Mouse (Mus musculus) hindbrain, embryonic 14.5 days (tissue): ENCODE data around the gene Rbfox2. TPM values are rescaled to one million over a fixed set of nuclear protein-coding genes. Genes with fewer than 3 reads are reported as not detected.

Experiments used
- ATAC-seq: fragments of 200-750 bp; cut with Nextera tagmentation; 2 replicates; pipeline ENCODE4 v1.8.0; 2017; ENCODE audit warnings: moderate number of reproducible peaks, mild to moderate bottlenecking, moderate TSS enrichment, moderate library complexity; ENCODE audit not compliant: low FRiP score
- DNase-seq: peaks from one replicate; pipeline ENCODE4 v3.0.0-alpha.2; 2015; ENCODE audit warnings: low spot score
- H3K27ac ChIP-seq: fragments of 300-500 bp; sonication (generic); 2 replicates; pipeline ENCODE4 v1.5.1; 2014; ENCODE audit warnings: mild to moderate bottlenecking, moderate library complexity
- H3K27me3 ChIP-seq: fragments of 300-500 bp; sonication (generic); 2 replicates; pipeline ENCODE4 v1.6.1; 2014; ENCODE audit warnings: mild to moderate bottlenecking, low read length, mixed read lengths; ENCODE audit not compliant: control insufficient read depth, insufficient read depth
- H3K36me3 ChIP-seq: fragments of 300-500 bp; sonication (generic); replicated peaks from 2 replicates; pipeline ENCODE4 v1.6.1; 2014; ENCODE audit not compliant: control insufficient read depth, insufficient read depth
- H3K4me1 ChIP-seq: fragments of 300-500 bp; sonication (generic); replicated peaks from 2 replicates; pipeline ENCODE4 v1.6.1; 2014; ENCODE audit warnings: antibody characterized with exemption, low read length, mixed read lengths; ENCODE audit not compliant: control insufficient read depth, insufficient read depth
- H3K4me2 ChIP-seq: fragments of 300-500 bp; sonication (generic); replicated peaks from 2 replicates; pipeline ENCODE4 v1.6.1; 2014; ENCODE audit warnings: mild to moderate bottlenecking, moderate library complexity
- H3K4me3 ChIP-seq: fragments of 300-500 bp; sonication (generic); replicated peaks from 2 replicates; pipeline ENCODE4 v1.5.1; 2014; ENCODE audit warnings: mild to moderate bottlenecking, low read length
- H3K9ac ChIP-seq: fragments of 300-500 bp; sonication (generic); 2 replicates; pipeline ENCODE4 v1.6.1; 2014
- H3K9me3 ChIP-seq: fragments of 300-500 bp; sonication (generic); 2 replicates; pipeline ENCODE4 v1.6.1; 2016; ENCODE audit warnings: low read length; ENCODE audit not compliant: control insufficient read depth
- WGBS: fragments of 180-500 bp; shearing (Covaris S2); extraction: QIAGEN DNeasy Blood & Tissue Kit; methylation state at CpG from one replicate; pipeline ENCODE4 v1.1.7; 2014; 5-methylcytosine and 5-hydroxymethylcytosine counted together
- polyA plus RNA-seq: library from polyadenylated mRNA; unstranded; fragments of >200 nt; fragmentation: Nextera tagmentation; extraction: Ambion mirVana; gene quantifications from 2 replicates; pipeline ENCODE4 v1.2.1, GENCODE M21; 2014

Rbfox2 gene
- polyA plus RNA-seq, 1 experiment from 2014 or later: 154 TPM

DNA sequence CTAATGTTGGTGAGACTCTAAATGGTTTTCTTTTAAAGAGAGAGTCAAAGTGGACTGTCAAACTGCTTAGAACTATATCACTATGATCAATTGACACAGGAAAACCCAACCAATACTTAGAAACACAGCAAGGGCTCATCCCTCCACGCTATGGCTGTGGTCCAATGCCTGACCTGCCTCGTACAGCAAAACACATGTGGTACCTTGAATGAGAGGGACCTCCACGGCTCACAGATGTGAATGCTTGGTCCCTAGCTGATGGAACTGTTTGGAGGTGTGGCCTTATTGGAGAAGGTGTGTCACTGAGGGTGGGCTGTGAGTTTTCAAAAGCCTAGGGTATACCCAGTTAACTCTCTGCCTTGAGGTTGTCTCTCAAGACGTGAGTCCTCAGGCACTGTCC is 159.9 kb downstream of the Rbfox2 start:
- Histone ChIP-seq H3K36me3 (no peaks in the 10 kb centered on the region; the same call in 1 of the 2 replicates), H3K27me3 (no peaks in the 10 kb centered on the region), H3K27ac (no peak overlapping the region), H3K9ac (no peak overlapping the region), H3K4me1 (peaks cover 74% of the 10 kb centered on the region), H3K4me2 (0 out of 2 replicates have a peak overlapping the region, but pooled peaks have one; percentile 6), H3K9me3 (no peaks in the 10 kb centered on the region), H3K4me3 (no peak overlapping the region)
- ATAC-seq (no peak), DNase-seq (no peak)
- WGBS: 71% methylated on average over 4 of the region's 4 CpGs

GRCm38 (mm10) chr15:77144960-77145359 is 161.8 kb downstream of the Rbfox2 start:
- ATAC-seq (no peak), DNase-seq (no peak)
- peaks cover 78% of the 10 kb centered on the region for H3K4me1 ChIP-seq
- no peaks in the 10 kb centered on the region; the same call in 1 of the 2 replicates for H3K36me3 ChIP-seq
- H3K27ac ChIP-seq: no peak overlapping the region
- H3K4me3 ChIP-seq: no peak overlapping the region
- 88% methylated on average over 1 of the region's 1 CpGs for WGBS
- H3K9me3 ChIP-seq: no peaks in the 10 kb centered on the region
- H3K27me3 ChIP-seq: no peaks in the 10 kb centered on the region
- no peak overlapping the region for H3K9ac ChIP-seq
- H3K4me2 ChIP-seq: no peak overlapping the region

DNA sequence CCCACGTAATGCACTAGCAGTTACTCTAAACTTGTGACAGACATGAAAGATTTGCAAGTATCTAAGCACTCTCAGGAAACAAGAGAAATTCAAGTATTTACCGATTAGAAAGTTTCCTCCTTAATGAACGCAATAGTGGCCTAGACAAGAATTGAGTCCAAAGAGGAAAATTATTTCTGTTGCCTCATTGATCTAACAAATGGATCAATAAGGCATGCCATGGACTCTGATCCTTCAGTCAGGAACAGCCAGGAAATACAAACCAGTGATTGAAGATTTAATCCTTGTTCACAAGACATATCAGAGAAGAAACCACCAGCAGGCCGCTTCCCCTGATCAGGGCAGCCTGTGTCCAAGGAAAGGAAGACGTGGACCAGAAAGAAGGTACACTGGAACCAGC is 164.0 kb downstream of the Rbfox2 start:
- Histone ChIP-seq H3K27me3 (no peaks in the 10 kb centered on the region), H3K9me3 (no peaks in the 10 kb centered on the region), H3K36me3 (no peaks in the 10 kb centered on the region; the same call in 1 of the 2 replicates), H3K4me2 (no peak overlapping the region), H3K9ac (no peak overlapping the region), H3K4me3 (no peak overlapping the region), H3K4me1 (peaks cover 63% of the 10 kb centered on the region), H3K27ac (no peak overlapping the region)
- ATAC-seq (no peak), DNase-seq (no peak)
- WGBS: 91% methylated on average over 5 of the region's 5 CpGs

DNA sequence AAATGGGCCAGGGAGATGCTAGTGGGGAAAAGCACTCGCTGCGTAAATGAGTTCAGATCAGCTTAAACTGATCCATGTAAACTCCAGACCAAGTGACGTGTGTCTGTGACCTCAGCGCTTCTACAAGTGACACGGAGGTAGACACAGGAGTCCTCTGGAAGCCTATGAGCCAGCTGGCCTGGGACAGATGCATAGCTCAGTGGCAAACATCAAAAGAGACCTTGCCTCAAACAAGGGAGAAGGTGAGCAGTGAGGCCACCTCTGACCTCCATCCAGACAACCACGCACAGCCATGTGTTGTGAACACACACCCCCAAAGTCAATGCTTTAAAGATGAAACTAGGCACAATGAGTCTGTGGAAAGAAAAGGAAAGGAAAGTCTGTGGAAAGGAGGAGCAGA is 164.5 kb downstream of the Rbfox2 start:
- Histone ChIP-seq H3K4me1 (peaks cover 59% of the 10 kb centered on the region), H3K4me2 (no peak overlapping the region), H3K36me3 (no peaks in the 10 kb centered on the region; the same call in 1 of the 2 replicates), H3K27me3 (no peaks in the 10 kb centered on the region), H3K9ac (no peak overlapping the region), H3K9me3 (no peaks in the 10 kb centered on the region), H3K27ac (no peak overlapping the region), H3K4me3 (no peak overlapping the region)
- WGBS: 74% methylated on average over 6 of the region's 6 CpGs
- DNase-seq: no peak
- ATAC-seq: no peak

- no peaks in the 10 kb centered on the region; the same call in 1 of the 2 replicates for H3K36me3 ChIP-seq
- no peak for ATAC-seq
- no peak overlapping the region for H3K4me3 ChIP-seq
- H3K4me2 ChIP-seq: no peak overlapping the region
- no peak for DNase-seq
- no peak overlapping the region for H3K9ac ChIP-seq
- H3K9me3 ChIP-seq: no peaks in the 10 kb centered on the region
- WGBS: 70% methylated on average over 4 of the region's 4 CpGs
- peaks cover 53% of the 10 kb centered on the region for H3K4me1 ChIP-seq
- no peaks in the 10 kb centered on the region for H3K27me3 ChIP-seq
- H3K27ac ChIP-seq: no peak overlapping the region
Measured at GRCm38 (mm10) chr15:77141711-77142110, 165.1 kb downstream of the Rbfox2 start.

GRCm38 (mm10) chr15:77138282-77138681 is 168.5 kb downstream of the Rbfox2 start:
- no peak overlapping the region for H3K9ac ChIP-seq
- 70% methylated on average over 5 of the region's 5 CpGs for WGBS
- peaks cover 29% of the 10 kb centered on the region for H3K4me1 ChIP-seq
- no peaks in the 10 kb centered on the region for H3K27me3 ChIP-seq
- ATAC-seq (no peak), DNase-seq (no peak)
- no peaks in the 10 kb centered on the region for H3K9me3 ChIP-seq
- H3K36me3 ChIP-seq: no peaks in the 10 kb centered on the region; the same call in 1 of the 2 replicates
- H3K27ac ChIP-seq: no peak overlapping the region
- H3K4me3 ChIP-seq: no peak overlapping the region
- H3K4me2 ChIP-seq: no peak overlapping the region

DNA sequence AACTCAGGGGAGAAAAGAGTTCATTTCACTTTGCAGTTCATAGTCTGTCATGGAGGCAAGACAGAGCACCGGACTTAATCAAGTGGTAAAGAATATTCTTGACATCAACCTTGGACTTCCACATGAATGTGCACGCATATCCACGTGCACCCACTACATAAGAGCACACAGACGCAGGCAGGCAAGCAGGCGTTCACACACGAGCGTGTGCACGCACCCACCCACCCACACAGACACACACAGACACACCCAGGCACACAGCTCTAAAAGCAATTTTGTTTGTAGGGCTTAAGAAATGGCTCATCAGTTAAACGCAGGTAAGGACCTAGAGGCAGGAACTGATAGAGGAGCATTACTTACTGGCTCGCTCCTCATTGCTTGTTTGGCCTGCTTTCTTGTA is 172.3 kb downstream of the Rbfox2 start:
- Histone ChIP-seq H3K36me3 (peaks cover 33% of the 10 kb centered on the region), H3K27ac (no peak overlapping the region), H3K9me3 (no peaks in the 10 kb centered on the region), H3K27me3 (no peaks in the 10 kb centered on the region), H3K9ac (no peak overlapping the region), H3K4me1 (peaks cover 8% of the 10 kb centered on the region), H3K4me2 (no peak overlapping the region), H3K4me3 (no peak overlapping the region)
- 99% methylated on average over 10 of the region's 10 CpGs for WGBS
- no peak for ATAC-seq
- DNase-seq: no peak

GRCm38 (mm10) chr15:77129154-77129553 is 177.7 kb downstream of the Rbfox2 start:
- ATAC-seq (no peak), DNase-seq (no peak)
- H3K36me3 ChIP-seq: peaks cover 54% of the 10 kb centered on the region
- no peaks in the 10 kb centered on the region for H3K9me3 ChIP-seq
- no peaks in the 10 kb centered on the region for H3K27me3 ChIP-seq
- H3K9ac ChIP-seq: no peak overlapping the region
- WGBS: 83% methylated on average over 8 of the region's 8 CpGs
- no peak overlapping the region for H3K4me3 ChIP-seq
- H3K4me1 ChIP-seq: no peaks in the 10 kb centered on the region
- H3K4me2 ChIP-seq: no peak overlapping the region
- no peak overlapping the region for H3K27ac ChIP-seq

DNA sequence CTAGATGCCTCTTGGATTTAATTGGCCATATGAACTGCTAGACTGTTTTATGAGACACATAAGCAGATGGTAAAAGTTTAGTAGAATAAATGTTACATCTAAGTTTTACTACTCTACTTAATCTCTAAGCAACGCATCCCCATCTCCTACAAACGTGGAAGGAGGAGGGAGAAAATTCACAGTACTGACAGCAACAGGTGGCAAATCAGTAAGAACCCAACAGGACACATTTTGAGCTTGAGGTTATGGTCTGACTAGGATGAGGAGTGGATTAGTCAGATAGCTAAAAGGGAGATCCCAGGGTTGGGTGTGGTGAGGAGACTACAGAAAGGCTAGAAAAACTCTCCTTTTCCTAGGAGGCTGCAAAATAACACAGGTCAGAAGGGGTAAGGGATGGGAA is 179.1 kb downstream of the Rbfox2 start:
- Histone ChIP-seq H3K4me2 (no peak overlapping the region), H3K27ac (no peak overlapping the region), H3K4me1 (no peaks in the 10 kb centered on the region), H3K9ac (no peak overlapping the region), H3K27me3 (no peaks in the 10 kb centered on the region), H3K36me3 (peaks cover 52% of the 10 kb centered on the region), H3K9me3 (no peaks in the 10 kb centered on the region), H3K4me3 (no peak overlapping the region)
- WGBS: 88% methylated on average over 2 of the region's 2 CpGs
- ATAC-seq: no peak
- DNase-seq: no peak

GRCm38 (mm10) chr15:77126674-77127073 is 180.1 kb downstream of the Rbfox2 start:
- no peak overlapping the region for H3K9ac ChIP-seq
- DNase-seq: no peak
- peaks cover 41% of the 10 kb centered on the region for H3K36me3 ChIP-seq
- H3K27me3 ChIP-seq: no peaks in the 10 kb centered on the region
- WGBS: 92% methylated on average over 3 of the region's 3 CpGs
- no peak overlapping the region for H3K27ac ChIP-seq
- no peaks in the 10 kb centered on the region for H3K4me1 ChIP-seq
- no peak for ATAC-seq
- no peak overlapping the region for H3K4me3 ChIP-seq
- H3K4me2 ChIP-seq: no peak overlapping the region
- no peaks in the 10 kb centered on the region for H3K9me3 ChIP-seq
